ENCODE assay signal across 17 mouse cellular contexts in the genomic region with DNA sequence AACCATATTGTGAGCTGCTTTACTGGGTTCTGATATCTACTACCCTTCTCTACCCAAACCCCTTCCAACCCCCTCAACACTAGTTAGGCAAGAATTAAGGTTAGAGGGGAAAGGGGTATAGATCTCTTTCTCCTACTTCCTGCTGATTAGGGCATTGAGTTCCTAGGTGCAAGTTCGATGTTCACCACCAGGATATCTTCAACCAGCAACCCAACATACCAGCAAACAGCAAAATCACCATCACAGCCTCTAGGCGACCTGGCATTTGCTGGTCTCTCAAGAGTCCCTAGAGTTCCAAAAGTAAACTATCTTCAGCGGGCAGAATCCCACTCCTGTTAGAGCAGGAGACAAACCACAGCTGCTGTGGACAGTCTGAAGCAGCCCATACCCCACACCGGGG.
"Had no signal": no experiment of that assay in that cellular context is flagged by ENCODE, and none has a peak within 500 bp of the region (broad histone marks: within the 10 kb centered on the region; RNA-seq: fewer than 3 reads in every experiment).

No protein-coding gene starts in this region.

- H3K4me2 ChIP-seq: limb, embryonic 12.5 days; liver, embryonic 13.5 days; midbrain, embryonic 13.5 days; neural tube, embryonic 13.5 days; stomach, embryonic 15.5 days had no signal

- H3K9ac ChIP-seq: limb, embryonic 12.5 days; liver, embryonic 13.5 days; liver, postnatal 0 days; midbrain, embryonic 13.5 days; neural tube, embryonic 13.5 days; stomach, embryonic 15.5 days had no signal

- DNase-seq: kidney, adult 8-10 months; kidney, postnatal 25 days; layer of hippocampus, adult 9-11 months; liver; liver, embryonic 13.5 days; liver, postnatal 0 days; lung, postnatal 10 days; retina, postnatal 1 day; right cerebral cortex, postnatal 14 days; thymus, adult 18-20 months; thymus, postnatal 14 days had no signal

- H3K27me3 ChIP-seq: limb, embryonic 12.5 days; liver, embryonic 13.5 days; neural tube, embryonic 13.5 days; stomach, embryonic 15.5 days had no signal

- H3K4me3 ChIP-seq: limb, embryonic 12.5 days; liver, embryonic 13.5 days; midbrain, embryonic 13.5 days; neural tube, embryonic 13.5 days; stomach, embryonic 15.5 days had no signal

- ATAC-seq: intestine, postnatal 0 days; liver, postnatal 0 days; midbrain, embryonic 13.5 days had no signal

- H3K4me1 ChIP-seq: limb, embryonic 12.5 days; neural tube, embryonic 13.5 days had no signal

- H3K9me3 ChIP-seq: limb, embryonic 12.5 days; liver, embryonic 13.5 days; midbrain, embryonic 13.5 days; neural tube, embryonic 13.5 days; stomach, embryonic 15.5 days had no signal

- H3K36me3 ChIP-seq: limb, embryonic 12.5 days; liver, embryonic 13.5 days; midbrain, embryonic 13.5 days; neural tube, embryonic 13.5 days; stomach, embryonic 15.5 days had no signal

- H3K27ac ChIP-seq: limb, embryonic 12.5 days; liver, embryonic 13.5 days; macrophage; midbrain, embryonic 13.5 days; neural tube, embryonic 13.5 days; stomach, embryonic 15.5 days had no signal
